Mouse (Mus musculus): ENCODE measurements at regions not wholly inside any gene's neighbourhood (a gene's known extent, or its start where the extent isn't known, plus 50 kb on each side); places are given as distances from the start of the nearest gene placed in this dataset.

DNA sequence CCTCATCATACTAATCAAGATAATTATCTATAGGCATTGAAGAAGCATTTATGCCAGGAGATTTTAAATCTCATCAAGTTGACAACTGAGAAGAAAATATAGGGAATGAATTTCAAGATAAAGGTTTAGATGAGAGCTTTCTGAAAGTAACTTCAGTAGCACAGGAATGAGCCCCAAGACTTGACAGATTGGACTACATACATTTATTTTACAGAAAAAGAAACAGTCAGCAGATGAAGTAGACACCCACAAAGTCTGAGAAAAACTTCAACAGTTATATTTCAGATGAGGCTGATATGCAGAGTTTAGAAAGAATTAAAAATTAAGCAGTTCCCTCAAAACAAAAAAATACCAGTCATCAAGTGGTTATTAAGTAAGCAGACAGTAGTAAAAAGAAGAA is 308.7 kb downstream of the Cdh10 start:
- TF ChIP-seq EP300 (IDR thresholded peaks at IDR 0.05; ENCODE audit: low read depth): no peak
- TF ChIP-seq CTCF (IDR thresholded peaks at IDR 0.05; ENCODE audit: low read depth): no peak

All from liver, postnatal 0 days (tissue).